Mouse (Mus musculus) midbrain, embryonic 12.5 days (tissue): ENCODE data around the gene Slc39a13. TPM values are rescaled to one million over a fixed set of nuclear protein-coding genes. Genes with fewer than 3 reads are reported as not detected.
"Not testable (repeated sequence)": the region's sequence is repeated elsewhere in the genome, so short reads cannot be mapped to it uniquely, and the experiment has no call there.

Source experiments
- ATAC-seq: fragments of 200-750 bp; cut with Nextera tagmentation; 2 replicates; pipeline ENCODE4 v1.8.0; 2017; ENCODE audit warnings: low read depth, moderate TSS enrichment, moderate library complexity; ENCODE audit not compliant: low FRiP score
- H3K27ac ChIP-seq: fragments of 300-500 bp; sonication (generic); replicated peaks from 2 replicates; pipeline ENCODE4 v1.5.1; 2016; ENCODE audit warnings: mild to moderate bottlenecking
- H3K27me3 ChIP-seq: fragments of 300-500 bp; sonication (generic); 2 replicates; pipeline ENCODE4 v1.6.1; 2016; ENCODE audit warnings: mild to moderate bottlenecking
- H3K36me3 ChIP-seq: fragments of 300-500 bp; sonication (generic); 2 replicates; pipeline ENCODE4 v1.6.1; 2016
- H3K4me1 ChIP-seq: fragments of 300-500 bp; sonication (generic); 2 replicates; pipeline ENCODE4 v1.6.1; 2016
- H3K4me2 ChIP-seq: fragments of 300-500 bp; sonication (generic); replicated peaks from 2 replicates; pipeline ENCODE4 v1.6.1; 2016; ENCODE audit warnings: mild to moderate bottlenecking, moderate library complexity
- H3K4me3 ChIP-seq: fragments of 300-500 bp; sonication (generic); 2 replicates; pipeline ENCODE4 v1.5.1; 2016; ENCODE audit warnings: mild to moderate bottlenecking
- H3K9ac ChIP-seq: fragments of 300-500 bp; sonication (generic); replicated peaks from 2 replicates; pipeline ENCODE4 v1.6.1; 2016; ENCODE audit warnings: mild to moderate bottlenecking, moderate library complexity
- H3K9me3 ChIP-seq: fragments of 300-500 bp; sonication (generic); 2 replicates; pipeline ENCODE4 v1.6.1; 2016; ENCODE audit warnings: mild to moderate bottlenecking
- WGBS: fragments of 180-500 bp; shearing (Covaris S2); methylation state at CpG from one replicate; pipeline ENCODE4 v1.1.7; 2016; 5-methylcytosine and 5-hydroxymethylcytosine counted together
- polyA plus RNA-seq: library from polyadenylated mRNA; unstranded; fragments of >200 nt; fragmentation: Nextera tagmentation; extraction: Ambion mirVana; gene quantifications from 2 replicates; pipeline ENCODE4 v1.2.1, GENCODE M21; 2016

The Slc39a13 gene
- polyA plus RNA-seq, 1 experiment from 2014 or later: 30.8 TPM

GRCm38 (mm10) chr2:91060544-91061355 lies 9.5 kb downstream of the Slc39a13 start:
- WGBS: 84% methylated on average over 10 of the region's 10 CpGs
- Histone ChIP-seq H3K4me2 (no peak overlapping the region), H3K9ac (no peak overlapping the region), H3K4me3 (no peak overlapping the region), H3K4me1 (no peaks in the 10 kb centered on the region), H3K36me3 (peaks cover 86% of the 10 kb centered on the region), H3K27me3 (no peaks in the 10 kb centered on the region), H3K27ac (no peak overlapping the region), H3K9me3 (no peaks in the 10 kb centered on the region)
- peak; percentile 20; the same call in 1 of the 2 replicates for ATAC-seq

- 98% methylated on average over 2 of the region's 2 CpGs for WGBS
- peaks cover 86% of the 10 kb centered on the region for H3K36me3 ChIP-seq
These were observed 10.8 kb downstream of the Slc39a13 start for GRCm38 (mm10) chr2:91059376-91059775.

GRCm38 (mm10) chr2:91058435-91058834 lies 11.8 kb downstream of the Slc39a13 start:
- WGBS: 92% methylated on average over 5 of the region's 5 CpGs
- ATAC-seq: no peak
- Histone ChIP-seq H3K9ac (no peak overlapping the region), H3K27me3 (no peaks in the 10 kb centered on the region), H3K4me2 (no peak overlapping the region), H3K36me3 (peaks cover 77% of the 10 kb centered on the region), H3K9me3 (no peaks in the 10 kb centered on the region), H3K4me3 (no peak overlapping the region), H3K27ac (no peak overlapping the region), H3K4me1 (peaks cover 10% of the 10 kb centered on the region)

More at GRCm38 (mm10) chr2:91059376-91059775, 10.8 kb downstream of the Slc39a13 start:
- no peak overlapping the region for H3K4me2 ChIP-seq
- H3K4me1 ChIP-seq: peaks cover 10% of the 10 kb centered on the region
- no peak for ATAC-seq
- no peaks in the 10 kb centered on the region for H3K27me3 ChIP-seq
- no peaks in the 10 kb centered on the region for H3K9me3 ChIP-seq
- H3K4me3 ChIP-seq: no peak overlapping the region
- no peak overlapping the region for H3K9ac ChIP-seq
- no peak overlapping the region for H3K27ac ChIP-seq

GRCm38 (mm10) chr2:91053934-91054382 lies 16.3 kb downstream of the Slc39a13 start, which contains the start of gene Psmc3:
Psmc3 (plus strand) TSS chr2:91054009.
- H3K9ac ChIP-seq: peak within 1 kb of the TSS; percentile 82
- H3K4me1 ChIP-seq: peaks cover 16% of the 10 kb centered on the region
- H3K9me3 ChIP-seq: no peaks in the 10 kb centered on the region
- H3K4me3 ChIP-seq: peak within 1 kb of the TSS; percentile 85
- peak; percentile 99 for ATAC-seq
- peaks cover 41% of the 10 kb centered on the region for H3K36me3 ChIP-seq
- no peaks in the 10 kb centered on the region for H3K27me3 ChIP-seq
- peak within 1 kb of the TSS; percentile 78 for H3K27ac ChIP-seq
- WGBS: under 1% methylated on average over 40 of the region's 40 CpGs
- H3K4me2 ChIP-seq: peak within 1 kb of the TSS; percentile 97

GRCm38 (mm10) chr2:91053181-91053933 lies 16.9 kb downstream of the Slc39a13 start:
- H3K4me3 ChIP-seq: peak overlapping the region; percentile 85
- peak overlapping the region; percentile 78; the same call in 1 of the 2 replicates for H3K27ac ChIP-seq
- peaks cover 35% of the 10 kb centered on the region for H3K36me3 ChIP-seq
- peak; percentile 74 for ATAC-seq
- peak overlapping the region; percentile 97 for H3K4me2 ChIP-seq
- H3K27me3 ChIP-seq: no peaks in the 10 kb centered on the region
- H3K9me3 ChIP-seq: no peaks in the 10 kb centered on the region
- peak overlapping the region; percentile 47; the same call in 1 of the 2 replicates for H3K9ac ChIP-seq
- WGBS: 0% methylated on average over 6 of the region's 6 CpGs
- peaks cover 16% of the 10 kb centered on the region for H3K4me1 ChIP-seq

- no peak for ATAC-seq
- H3K4me3 ChIP-seq: no peak overlapping the region
- no peaks in the 10 kb centered on the region for H3K27me3 ChIP-seq
- H3K9ac ChIP-seq: no peak overlapping the region; the same call in 1 of the 2 replicates
- H3K36me3 ChIP-seq: peaks cover 30% of the 10 kb centered on the region
- H3K4me1 ChIP-seq: peaks cover 16% of the 10 kb centered on the region
- WGBS: 63% methylated on average over 2 of the region's 2 CpGs
- H3K27ac ChIP-seq: no peak overlapping the region
- no peaks in the 10 kb centered on the region for H3K9me3 ChIP-seq
- peak overlapping the region; percentile 97 for H3K4me2 ChIP-seq
These were observed 17.5 kb downstream of the Slc39a13 start for GRCm38 (mm10) chr2:91052752-91053151.

- no peaks in the 10 kb centered on the region for H3K27me3 ChIP-seq
- peaks cover 21% of the 10 kb centered on the region for H3K36me3 ChIP-seq
- H3K27ac ChIP-seq: no peak overlapping the region
- 86% methylated on average over 3 of the region's 3 CpGs for WGBS
- no peaks in the 10 kb centered on the region for H3K9me3 ChIP-seq
- no peak overlapping the region for H3K4me3 ChIP-seq
- no peak for ATAC-seq
- H3K4me2 ChIP-seq: no peak overlapping the region
- H3K9ac ChIP-seq: no peak overlapping the region
- peaks cover 16% of the 10 kb centered on the region for H3K4me1 ChIP-seq
These were observed 18.3 kb downstream of the Slc39a13 start for GRCm38 (mm10) chr2:91051917-91052316.

GRCm38 (mm10) chr2:91047359-91047758 lies 22.9 kb downstream of the Slc39a13 start:
- H3K9ac ChIP-seq: no peak overlapping the region
- H3K4me1 ChIP-seq: no peaks in the 10 kb centered on the region
- ATAC-seq: no peak
- H3K4me3 ChIP-seq: no peak overlapping the region
- H3K4me2 ChIP-seq: no peak overlapping the region
- no peaks in the 10 kb centered on the region for H3K9me3 ChIP-seq
- WGBS: 82% methylated on average over 9 of the region's 9 CpGs
- H3K36me3 ChIP-seq: peaks cover 4% of the 10 kb centered on the region
- H3K27ac ChIP-seq: no peak overlapping the region
- H3K27me3 ChIP-seq: no peaks in the 10 kb centered on the region

- H3K4me1 ChIP-seq, H3K4me2 ChIP-seq, ATAC-seq, H3K36me3 ChIP-seq, H3K27me3 ChIP-seq, H3K9ac ChIP-seq, H3K4me3 ChIP-seq, H3K27ac ChIP-seq, H3K9me3 ChIP-seq: not testable (repeated sequence)
- 84% methylated on average over 1 of the region's 1 CpGs for WGBS
These were observed 24.4 kb downstream of the Slc39a13 start for GRCm38 (mm10) chr2:91045805-91046204.

- Histone ChIP-seq H3K36me3 (no peaks in the 10 kb centered on the region), H3K27me3 (no peaks in the 10 kb centered on the region), H3K4me2 (no peak overlapping the region), H3K27ac (no peak overlapping the region), H3K4me1 (no peaks in the 10 kb centered on the region; the same call in 1 of the 2 replicates), H3K4me3 (no peak overlapping the region), H3K9ac (no peak overlapping the region), H3K9me3 (no peaks in the 10 kb centered on the region)
- ATAC-seq: no peak
- WGBS: 86% methylated on average over 13 of the region's 13 CpGs
These were observed 25.5 kb downstream of the Slc39a13 start for GRCm38 (mm10) chr2:91044727-91045126.

- no peak for ATAC-seq
- Histone ChIP-seq H3K36me3 (no peaks in the 10 kb centered on the region), H3K4me1 (no peaks in the 10 kb centered on the region; the same call in 1 of the 2 replicates), H3K27ac (no peak overlapping the region), H3K4me2 (no peak overlapping the region), H3K9me3 (no peaks in the 10 kb centered on the region), H3K9ac (no peak overlapping the region), H3K27me3 (no peaks in the 10 kb centered on the region), H3K4me3 (no peak overlapping the region)
- 71% methylated on average over 21 of the region's 21 CpGs for WGBS
These were observed 27.4 kb downstream of the Slc39a13 start for GRCm38 (mm10) chr2:91042651-91043398.
